Mouse (Mus musculus): Measurements from ENCODE around the gene Creb3.
"Not testable (repeated sequence)": the region's sequence is repeated elsewhere in the genome, so short reads cannot be mapped to it uniquely, and the experiment has no call there.

The Creb3 gene

DNA sequence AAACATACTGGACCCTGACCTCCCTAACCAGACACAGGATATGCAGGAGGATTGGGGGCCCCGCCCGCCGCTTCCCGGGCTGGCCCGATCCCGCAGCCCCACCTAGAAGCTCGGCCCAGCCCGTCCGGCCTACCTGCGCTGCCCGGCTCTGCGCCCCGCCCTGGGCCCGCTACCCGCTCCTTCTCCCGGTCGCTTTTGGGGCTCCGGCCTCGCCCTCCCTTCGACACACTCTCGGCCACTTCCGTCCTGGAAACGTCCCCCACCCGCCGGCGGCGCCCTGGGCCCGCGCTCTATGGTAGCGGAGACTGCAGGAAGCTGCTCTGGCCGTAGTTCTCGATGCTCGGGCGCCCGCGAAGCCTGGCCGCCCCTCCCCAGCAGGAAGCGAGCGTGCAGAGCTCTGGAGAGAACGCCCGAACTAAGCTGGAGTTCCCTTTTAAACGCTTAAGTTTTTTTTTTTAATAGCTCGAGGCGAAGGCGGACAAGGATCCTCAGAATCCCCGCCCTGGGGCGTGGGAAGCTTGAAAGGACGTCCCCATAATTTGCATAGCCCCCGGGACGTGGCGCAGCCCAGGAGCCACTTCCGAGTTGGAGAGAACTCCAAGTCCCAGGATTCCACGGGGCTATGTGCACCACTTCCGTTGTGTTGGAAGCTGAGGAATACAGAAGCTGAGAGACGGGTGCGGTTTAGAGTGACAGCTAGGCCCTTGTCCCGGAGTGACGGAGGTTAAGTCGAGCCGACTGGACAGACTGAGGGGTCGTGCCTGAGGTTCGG is at the start of gene Creb3, which contains the start of gene Tln1:
TSS of gene Creb3 (plus strand) at position 336 of the 772 bp plus-strand sequence.
TSS of gene Tln1 (minus strand) at position 695 of the 772 bp plus-strand sequence.
- DNase-seq: peak; percentile 95 to 96

DNA sequence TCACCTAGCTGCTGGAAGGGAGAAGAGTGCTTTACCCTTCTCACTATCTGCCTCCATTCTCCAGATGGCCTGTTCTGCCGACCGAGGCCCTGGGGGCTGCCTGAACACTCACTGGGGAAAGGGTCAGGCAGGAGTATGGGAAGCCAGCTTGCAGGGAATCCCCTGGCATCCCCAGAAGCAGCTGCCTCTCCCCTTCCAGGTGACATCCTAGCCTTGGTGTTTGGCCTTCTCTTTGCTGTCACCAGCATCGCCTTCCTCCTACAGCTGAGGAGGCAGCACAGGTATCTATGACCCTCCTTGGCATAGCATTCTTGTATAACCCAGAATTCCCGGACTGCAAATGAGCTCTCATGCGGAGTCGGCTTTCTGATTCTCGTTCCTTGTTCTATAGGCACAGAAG is 49.5 kb upstream of the Creb3 start:
- DNase-seq: no peak

DNA sequence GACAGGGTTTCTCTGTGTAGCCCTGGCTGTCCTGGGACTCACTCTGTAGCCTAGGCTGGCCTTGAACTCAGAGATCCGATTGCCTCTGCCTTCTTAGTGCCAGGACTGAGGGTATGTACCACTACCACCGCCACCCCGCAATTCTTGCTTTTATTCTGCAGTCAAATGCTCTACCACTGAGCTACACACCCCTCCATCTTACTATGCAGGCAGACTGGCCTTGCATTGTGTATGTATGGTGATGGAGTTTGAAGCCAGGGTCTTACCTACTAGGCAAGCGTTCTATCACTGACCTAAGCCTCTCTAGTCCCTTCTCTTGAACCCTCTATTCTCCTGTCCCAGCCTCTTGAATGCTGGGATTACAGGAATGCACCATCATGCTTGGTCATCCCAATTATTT is 48.8 kb upstream of the Creb3 start:
- no peak for DNase-seq

DNA sequence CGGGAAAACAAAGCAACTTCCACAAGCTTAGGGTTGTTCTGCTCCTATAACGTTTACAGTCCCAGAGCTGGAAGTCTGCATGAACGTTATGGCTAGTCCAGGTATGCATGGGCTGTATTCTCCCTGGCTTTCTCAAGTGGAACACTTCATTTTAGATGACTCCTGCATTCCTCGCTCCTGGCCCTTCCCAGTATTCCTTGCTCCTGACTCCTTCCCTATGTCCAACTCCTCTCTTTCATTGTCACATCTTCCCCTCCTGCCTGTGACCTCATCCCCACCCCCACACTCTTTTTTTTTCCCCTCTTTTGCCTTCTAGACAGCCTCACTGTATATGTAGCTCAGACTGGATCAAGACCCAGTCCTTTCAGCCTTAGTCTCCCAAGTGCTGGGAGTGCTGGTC is 48.3 kb upstream of the Creb3 start:
- no peak for DNase-seq

DNA sequence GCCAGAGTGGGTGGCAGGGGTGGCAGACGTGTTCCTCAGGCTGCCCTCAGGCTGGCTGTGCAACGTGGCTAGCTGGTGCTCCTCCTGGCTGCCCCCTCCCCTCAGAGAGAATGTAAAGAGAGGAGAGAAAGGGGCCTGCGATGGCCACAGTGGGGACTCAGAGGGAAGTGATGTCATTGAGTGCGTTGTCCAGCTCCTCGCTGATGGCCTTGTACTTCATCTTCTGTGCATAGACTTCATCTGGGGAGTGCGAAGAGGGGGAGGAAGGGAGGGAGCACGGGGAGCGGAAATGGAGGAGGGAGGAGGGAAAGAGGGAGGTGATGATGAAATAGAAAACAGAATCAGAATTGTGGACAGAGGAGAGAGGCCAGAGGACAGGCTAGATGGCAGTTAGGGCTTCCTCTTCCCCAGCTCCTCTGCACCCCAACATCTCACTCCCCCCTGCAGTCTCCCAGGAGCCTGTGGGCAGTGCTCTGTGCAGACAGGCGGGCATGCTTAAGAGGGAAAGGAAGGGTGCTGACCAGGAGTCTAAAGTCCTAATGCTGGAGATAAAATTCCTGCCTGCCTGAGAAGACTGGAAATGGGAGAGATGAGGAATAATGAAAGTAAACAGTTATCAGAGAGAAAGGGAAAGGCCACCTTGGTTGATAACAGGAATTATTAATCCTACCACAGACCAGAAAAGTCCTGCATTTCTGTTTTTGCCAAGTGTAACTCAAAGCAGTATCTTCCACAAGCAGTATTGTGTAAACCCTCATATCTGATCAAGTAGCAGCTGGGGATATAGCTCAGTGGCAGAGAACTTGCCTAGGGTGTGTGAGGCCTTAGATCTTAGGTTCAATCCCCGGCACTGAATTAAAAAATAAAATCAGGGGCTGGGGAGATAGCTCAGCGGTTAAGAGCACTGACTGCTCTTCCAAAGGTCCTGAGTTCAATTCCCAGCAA is 46.1 kb upstream of the Creb3 start:
- DNase-seq: no peak

DNA sequence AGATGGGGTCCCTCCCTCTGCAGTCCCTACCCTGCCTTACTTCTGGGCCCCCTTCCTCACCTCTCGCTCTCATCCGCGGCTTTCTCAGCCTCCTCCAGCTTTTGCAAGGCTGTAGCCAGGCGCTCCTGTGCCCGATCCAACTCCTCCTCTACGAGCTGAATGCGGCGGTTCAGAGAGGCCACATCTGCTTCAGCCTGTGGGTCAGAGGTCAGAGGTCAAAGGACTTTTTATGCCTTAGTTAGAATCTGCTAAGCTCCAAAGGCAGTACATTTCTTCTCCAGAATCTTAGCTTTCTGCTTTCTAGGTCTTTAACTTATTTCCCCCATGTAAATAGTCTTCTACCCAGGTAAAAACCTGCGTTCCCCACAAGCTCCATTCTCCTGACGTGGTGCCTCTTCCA is 42.6 kb upstream of the Creb3 start:
- no peak for DNase-seq

DNA sequence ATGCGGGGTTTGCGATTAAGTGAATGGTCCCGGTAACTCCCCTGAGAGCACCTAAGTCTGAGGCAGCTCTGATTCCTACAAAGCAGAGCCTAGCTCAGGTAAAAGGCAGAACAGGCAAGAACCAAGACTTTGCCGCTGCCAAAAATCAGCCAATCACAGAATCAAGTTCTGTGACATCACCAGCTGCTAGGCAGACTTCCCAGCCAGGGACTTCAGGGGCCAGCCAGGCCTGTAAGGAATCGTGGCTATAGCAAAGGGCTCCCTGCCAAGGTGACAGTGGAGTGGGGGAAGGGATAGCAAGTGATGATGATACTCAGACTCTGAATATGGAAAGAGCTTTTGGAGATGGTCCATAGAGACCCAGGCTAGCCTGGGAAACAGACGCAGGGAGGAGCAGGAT is 42.2 kb upstream of the Creb3 start:
- DNase-seq: peak; percentile 86 to 94

DNA sequence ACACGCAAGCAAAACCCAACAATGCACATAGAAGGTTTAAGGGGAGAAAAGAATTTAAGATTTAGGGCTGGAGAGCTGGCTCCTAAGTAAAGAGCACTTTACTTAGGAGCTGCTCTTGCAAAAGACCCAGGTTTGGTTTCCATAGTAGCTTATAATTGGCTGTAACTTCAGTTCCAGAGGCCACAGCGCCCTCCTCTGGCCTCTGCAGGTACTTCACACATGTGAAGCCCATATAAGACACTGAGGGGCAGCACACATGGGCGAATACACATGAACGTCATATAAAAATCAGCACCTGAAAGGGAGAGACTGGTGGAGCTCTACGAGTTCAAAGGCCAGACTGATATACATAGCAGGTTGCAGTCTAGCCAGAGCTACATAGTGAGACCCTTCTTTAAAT is 34.3 kb upstream of the Creb3 start:
- DNase-seq: peak in 1 of 2 experiments; percentile 31

DNA sequence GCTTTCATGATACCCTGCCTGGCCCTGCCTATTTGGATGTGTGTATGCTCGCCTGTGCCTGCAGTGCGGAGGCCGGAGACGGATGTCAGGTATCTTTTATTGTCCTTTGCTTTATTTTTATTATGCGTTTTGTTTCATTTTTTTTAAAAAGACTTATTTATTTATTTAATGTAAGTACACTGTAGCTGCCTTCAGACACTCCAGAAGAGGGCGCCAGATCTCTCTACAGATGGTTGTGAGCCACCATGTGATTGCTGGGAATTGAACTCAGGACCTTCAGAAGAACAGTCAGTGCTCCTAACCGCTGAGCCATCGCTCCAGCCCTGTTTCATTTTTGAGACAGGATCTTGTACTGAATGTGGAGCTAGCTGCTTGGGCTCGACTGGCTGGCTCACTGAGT is 33.6 kb upstream of the Creb3 start:
- DNase-seq: no peak

DNA sequence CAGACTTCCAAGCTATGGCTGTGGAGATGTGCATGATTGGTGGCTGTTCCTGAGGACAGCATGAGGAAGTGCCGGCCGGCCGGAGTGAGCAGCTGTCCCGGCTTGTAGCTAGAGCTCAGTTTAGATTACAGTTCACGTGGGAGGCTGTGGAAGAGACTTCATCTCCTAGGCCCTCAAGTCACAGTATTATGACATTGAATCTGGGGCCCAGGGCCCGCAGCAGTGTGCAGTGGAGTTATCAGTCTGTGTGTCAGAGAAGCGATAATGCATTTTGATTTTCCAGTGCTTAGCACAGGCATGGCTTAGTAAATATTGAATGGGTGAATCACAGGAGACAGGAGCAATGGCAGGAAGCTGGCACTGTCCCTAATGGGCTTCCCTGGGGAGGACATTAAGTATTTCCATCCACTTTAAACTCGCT is 32.0 kb upstream of the Creb3 start:
- DNase-seq: no peak

DNA sequence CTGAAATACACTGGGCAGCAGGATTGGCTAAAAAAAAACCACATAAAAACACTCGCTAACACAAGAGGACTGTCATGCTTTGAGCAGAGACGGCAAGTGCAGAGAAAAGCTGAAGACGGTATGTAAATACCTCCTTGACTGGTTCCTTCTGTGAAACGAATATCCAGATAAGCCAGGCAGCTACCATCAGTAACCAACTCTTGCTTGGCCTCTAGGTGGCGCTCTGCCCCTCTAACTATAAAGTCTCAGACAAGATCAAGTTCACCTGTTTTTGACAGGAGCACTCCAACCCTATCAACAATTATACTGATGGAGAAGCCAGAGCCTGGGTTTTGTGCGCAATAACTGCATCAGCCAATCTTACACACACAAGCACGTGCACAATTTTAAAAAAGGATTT is 31.6 kb upstream of the Creb3 start:
- peak; percentile 68 to 82 for DNase-seq

DNA sequence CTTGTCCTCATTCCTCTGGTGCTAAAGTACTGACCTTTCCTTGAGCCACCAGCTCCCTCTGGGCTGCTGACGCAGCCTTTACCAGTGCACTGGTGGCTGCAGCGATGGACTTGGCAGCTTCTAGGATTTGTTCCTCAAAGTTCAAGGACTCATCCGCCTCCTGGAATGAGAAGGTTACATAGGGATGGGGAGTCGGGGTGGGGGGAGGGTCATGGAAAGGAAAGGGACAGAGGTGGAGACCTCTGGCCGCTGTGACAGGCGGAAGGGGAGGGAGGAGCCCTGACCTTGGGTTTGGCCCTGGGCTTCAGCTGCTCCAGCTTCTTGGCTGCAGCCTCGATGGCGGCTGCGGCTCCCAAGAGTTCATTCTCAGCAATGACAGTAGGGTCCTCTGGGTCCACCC is 28.9 kb upstream of the Creb3 start:
- DNase-seq: no peak

DNA sequence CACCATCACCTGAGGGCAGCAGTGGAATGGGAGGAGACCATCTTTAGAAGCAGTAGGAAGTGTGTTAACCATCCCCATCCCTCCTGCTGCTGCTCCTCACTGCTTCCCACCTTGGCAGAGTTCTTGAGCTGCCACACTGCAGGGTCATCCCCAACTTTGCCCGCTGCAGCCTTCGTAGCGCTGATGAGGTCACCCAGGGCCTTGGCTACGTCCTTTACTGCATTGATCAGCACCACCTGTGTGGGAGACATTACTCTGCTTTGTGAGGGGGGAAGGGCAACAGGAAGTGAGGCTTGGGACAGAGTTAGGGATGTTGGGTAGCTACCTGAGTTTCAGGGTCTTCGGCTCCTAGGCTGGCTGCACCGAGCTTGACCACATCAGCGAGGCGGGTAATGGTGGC is 26.5 kb upstream of the Creb3 start:
- no peak for DNase-seq

DNA sequence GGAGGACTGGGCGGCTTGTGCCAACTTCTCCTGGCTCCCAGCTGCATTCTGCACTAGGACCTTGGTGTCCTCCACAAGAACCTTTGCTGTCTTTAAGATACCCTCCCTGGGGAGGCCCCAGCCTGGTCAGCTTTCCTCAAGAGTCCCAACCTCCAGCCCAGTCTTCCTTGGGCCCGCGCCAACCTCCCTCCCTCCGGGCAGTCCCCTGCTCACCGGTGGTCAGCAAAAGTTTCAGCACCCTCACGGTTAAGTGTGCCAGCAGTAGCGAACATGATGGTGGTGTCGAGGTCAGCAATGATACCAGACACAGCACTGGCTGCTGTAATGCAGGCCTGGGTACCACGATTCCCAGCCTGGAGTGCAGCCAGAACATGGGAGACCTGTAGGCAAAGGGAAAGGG is 26.1 kb upstream of the Creb3 start:
- DNase-seq: no peak

DNA sequence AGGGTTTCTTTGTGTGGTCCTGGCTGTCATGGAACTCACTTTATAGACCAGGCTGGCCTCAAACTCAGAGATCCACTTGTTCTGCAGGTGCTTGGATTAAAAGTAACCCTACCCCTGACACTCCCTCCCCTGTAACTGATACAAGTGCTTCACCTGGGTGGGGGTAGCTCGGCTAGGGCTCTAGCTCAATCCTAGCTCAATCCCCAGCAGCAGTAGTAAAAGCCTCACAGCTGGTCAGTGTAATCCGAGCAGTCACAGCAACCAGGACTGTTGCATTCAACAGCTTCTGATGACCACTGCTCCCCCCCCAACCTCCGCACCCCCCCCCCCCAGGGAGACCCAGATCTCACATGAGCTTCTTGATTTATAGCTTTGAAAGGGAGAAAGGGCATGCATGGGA is 20.1 kb upstream of the Creb3 start:
- DNase-seq: no peak

DNA sequence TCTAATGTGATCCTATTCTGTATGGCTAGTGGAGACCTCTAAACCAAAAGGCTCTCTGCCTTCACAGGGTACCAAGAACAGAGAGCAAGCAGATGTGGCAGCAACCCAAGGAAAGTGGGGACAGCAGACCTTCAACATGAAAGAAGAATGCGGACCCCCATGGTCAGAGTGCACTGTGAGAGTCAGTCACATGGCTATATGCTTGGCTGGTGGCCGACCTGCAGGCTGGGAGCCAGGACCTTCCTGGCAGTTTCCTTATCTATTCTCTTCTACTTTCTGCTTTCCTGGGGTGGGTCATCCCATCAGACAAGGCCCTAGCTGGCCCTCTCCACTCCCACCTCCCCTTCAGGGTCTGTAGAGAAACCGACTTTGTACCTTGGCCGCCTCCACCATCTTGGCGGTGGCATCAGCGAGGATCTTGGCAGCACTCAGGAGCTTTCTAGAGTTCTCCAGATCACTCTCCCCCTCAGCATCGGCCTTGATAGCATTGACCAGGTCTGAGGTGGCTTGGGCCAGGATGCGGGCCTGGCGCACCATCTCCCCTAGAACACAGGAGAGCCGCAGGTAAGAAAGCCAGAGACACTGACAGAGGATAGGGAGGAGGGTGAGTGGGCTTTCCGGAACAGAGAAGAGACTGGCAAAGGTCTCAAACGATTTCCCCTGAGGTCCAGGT is 15.6 kb upstream of the Creb3 start:
- DNase-seq: peak in 1 of 2 experiments; percentile 15

DNA sequence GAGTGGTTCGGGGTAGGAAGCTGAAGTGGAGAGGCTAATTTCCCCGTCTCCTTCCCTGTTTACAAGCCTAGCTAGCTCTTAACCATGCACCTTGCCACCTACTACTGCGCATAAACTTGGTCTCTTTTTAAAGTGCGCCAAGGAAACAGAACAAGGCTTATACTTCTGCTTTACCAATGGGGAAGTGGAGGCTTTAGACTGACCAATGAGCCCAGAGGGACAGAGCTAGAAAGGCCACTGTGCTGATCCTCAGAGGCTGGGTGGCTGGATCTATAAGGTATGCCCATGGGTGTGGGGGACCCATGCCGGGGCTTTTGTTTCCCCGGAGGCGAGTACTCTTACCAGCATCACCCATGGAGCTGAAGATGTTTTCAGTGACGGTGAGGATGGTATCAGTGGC is 15.0 kb upstream of the Creb3 start:
- peak in 1 of 2 experiments; percentile 19 for DNase-seq

DNA sequence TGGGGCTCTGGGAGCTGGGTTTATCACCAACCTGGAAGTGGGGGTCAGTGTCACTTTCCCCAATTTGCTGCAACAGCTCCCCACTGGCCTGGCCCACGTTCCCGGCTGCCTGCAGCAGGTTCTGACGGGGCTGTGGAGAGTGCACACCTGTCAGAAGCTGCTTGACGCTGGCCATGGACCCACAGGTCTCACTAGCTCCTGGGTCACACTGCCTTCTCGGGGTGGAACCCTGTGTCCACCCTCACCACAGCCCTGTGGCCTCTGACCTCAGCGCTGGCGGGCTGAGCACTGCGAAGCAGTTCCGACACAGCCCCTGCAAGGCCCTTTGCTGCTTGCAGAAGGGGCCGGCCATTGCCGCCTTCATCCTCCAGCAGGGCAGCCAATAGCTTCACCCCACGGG is 13.1 kb upstream of the Creb3 start:
- DNase-seq: peak in 1 of 2 experiments; percentile 22

DNA sequence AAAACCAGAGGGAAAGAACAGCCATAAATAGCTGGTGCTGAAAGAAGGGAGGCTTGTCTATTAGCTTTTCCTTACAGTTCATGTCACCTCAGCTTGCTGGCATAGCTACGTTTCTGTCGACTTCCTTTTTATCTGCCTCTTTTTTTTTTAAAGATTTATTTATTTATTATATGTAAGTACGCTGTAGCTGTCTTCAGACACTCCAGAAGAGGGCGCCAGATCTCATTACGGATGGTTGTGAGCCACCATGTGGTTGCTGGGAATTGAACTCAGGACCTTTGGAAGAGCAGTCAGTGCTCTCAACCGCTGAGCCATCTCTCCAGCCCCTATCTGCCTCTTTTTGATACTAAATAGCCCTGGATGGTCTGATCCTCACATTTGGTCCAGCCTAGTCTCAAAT is 10.3 kb upstream of the Creb3 start:
- DNase-seq: not testable (repeated sequence)

DNA sequence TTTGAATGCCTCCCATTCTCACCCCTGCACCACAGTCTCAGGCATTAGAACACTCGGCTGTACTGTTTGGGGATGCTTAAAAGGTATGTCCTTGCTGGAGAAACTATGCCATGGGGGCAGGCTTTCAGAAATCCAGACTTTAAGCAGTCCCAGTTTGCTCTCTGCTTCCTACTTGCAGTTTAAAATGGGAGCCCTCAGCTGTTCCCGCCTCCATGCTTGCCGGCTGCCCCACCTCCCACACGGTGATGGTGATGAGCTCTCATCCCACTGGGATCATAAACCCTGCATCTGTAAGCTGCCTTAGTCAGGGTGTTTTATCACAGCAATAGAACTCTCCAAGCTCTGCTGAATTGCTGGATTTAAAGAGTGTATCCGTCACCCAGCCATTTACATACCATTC is 9.7 kb upstream of the Creb3 start:
- DNase-seq: no peak

DNA sequence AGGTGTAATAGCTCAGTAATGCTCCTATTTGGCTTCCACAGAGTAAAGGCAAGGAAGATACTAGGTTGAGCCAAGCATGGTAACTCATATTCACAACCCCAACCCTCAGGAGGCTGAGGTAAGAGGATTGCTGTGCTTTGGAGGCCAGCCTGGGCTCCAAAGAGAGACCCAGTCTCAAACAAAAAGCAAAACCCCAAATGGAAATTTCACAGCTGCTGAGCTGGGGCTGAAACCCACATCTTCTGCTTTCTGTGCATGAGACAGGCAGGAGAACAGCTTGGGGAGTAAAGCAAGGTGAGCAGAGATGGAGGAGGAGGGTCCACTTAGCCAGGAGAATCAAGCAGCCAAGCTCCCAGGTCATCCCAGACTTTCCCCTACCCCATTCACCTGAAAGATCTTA is 8.2 kb upstream of the Creb3 start:
- DNase-seq: no peak

DNA sequence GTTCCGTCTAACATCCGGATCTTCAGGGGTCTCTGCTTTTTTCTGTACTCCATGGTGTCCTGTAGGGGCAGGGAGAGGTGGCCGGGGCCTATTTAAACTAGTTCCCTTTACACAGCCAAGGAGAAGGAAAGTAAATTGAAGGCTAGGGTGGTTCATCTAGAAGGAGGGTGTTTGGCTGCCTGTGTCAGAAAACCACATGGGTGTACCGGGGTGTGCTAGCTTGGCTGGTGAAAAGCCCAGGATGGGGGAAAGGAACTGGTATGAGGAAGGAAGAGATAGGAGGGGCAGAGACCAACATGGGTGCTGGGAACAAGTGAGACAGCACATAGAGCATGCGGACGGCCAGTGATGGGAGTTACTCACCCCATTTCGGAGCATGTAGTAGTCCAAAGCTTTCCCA is 6.2 kb upstream of the Creb3 start:
- DNase-seq: peak in 1 of 2 experiments; percentile 20

DNA sequence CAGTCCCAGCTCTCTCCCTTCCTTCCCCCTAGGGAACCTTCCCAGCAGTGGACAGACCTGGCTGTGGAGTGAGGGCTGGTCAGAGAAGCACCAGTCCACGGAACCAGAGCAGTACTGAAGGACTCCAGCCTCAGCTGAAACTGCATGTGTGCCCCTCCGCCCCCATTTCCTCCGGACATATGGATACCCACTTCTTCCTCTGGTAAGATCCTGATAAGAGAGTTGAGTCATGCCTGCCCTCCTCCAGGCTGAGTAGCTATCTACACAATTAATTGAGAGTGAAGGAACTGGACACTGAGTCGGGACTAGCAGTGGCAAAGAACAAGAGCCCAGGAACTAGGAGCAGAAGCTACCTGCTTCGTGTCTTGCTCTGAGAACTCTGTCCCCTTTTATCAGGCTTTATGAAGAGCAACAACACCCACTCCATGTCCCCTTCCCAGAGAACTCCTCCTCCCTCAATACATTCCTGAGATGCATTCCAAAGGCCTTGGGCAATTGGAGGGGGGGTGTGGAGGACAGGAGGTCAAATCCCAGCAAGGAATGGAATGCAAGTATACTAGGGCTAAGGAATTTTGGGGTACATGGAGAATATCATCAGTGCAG is 4.0 kb upstream of the Creb3 start:
- peak; percentile 43 to 75 for DNase-seq
